Mouse (Mus musculus): ENCODE data around the gene Chsy1. TPM values are rescaled to one million over a fixed set of nuclear protein-coding genes. Genes with fewer than 3 reads are reported as not detected.
A peak's percentile ranks its signal among the peaks of the same experiment; 100 is the strongest.

Chsy1 gene
- polyA plus RNA-seq, 1 experiment from 2014 or later: 22.5 TPM

DNA sequence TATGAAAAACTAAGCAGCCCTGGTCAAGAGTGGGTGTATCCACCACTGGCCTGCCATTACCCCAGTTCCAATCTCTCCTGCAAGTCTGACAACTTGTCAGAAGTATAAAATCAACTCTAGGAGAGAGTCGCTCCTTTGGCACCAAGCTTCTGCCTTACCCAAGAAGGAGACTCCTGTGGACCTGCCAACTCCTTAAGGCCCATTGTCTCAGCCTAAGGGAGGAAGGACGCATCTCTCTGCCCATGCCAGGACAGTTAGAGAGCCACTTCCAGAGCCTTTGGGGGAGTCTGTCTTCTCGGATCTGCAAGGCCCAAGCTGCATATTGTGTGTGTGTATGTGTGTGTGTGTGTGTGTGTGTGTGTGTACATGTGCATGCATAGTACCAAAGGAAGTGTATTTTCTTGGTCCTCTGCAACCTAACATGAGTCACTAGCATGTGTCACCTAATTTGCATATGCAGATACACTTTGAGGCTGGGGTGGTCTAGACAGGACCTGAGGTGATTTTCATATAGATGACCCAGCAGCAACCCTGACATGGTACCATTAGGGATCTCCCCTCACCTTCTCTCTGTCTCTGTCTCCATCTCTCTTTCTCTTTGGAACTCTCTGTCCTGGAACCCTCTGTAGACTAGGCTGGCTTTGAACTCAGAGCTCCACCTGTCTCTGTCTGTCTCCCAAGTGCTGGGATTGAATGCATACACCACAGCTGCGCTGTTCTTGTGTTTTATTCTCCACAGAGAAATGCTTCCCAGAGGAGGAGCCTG lies 109.9 kb downstream of the Chsy1 start:
- Histone ChIP-seq H3K4me2 (replicated peaks; ENCODE audit: low read depth, low read length) (no peak overlapping the region), H3K9ac (replicated peaks; ENCODE audit: low read depth) (no peak overlapping the region), H3K27ac (ENCODE audit: low read length) (0 out of 2 replicates have a peak overlapping the region, but pooled peaks have one; percentile 26), H3K36me3 (ENCODE audit: insufficient read depth, low read length) (no peaks in the 10 kb centered on the region), H3K4me3 (ENCODE audit: low read depth, low read length) (no peak overlapping the region), H3K27me3 (replicated peaks; ENCODE audit: insufficient read depth, low read length) (no peaks in the 10 kb centered on the region), H3K4me1 (ENCODE audit: insufficient read depth, low read depth, low read length) (peaks cover 6% of the 10 kb centered on the region; the same call in 1 of the 2 replicates), H3K9me3 (ENCODE audit: low read length) (no peaks in the 10 kb centered on the region)
- no peak for DNase-seq (ENCODE audit: low spot score)
- no peak for ATAC-seq
- TF ChIP-seq EP300 (IDR thresholded peaks at IDR 0.05): no peak
- no peak for TF ChIP-seq CTCF (IDR thresholded peaks at IDR 0.05)
- 80% methylated on average over 4 of the region's 4 CpGs for WGBS

DNA sequence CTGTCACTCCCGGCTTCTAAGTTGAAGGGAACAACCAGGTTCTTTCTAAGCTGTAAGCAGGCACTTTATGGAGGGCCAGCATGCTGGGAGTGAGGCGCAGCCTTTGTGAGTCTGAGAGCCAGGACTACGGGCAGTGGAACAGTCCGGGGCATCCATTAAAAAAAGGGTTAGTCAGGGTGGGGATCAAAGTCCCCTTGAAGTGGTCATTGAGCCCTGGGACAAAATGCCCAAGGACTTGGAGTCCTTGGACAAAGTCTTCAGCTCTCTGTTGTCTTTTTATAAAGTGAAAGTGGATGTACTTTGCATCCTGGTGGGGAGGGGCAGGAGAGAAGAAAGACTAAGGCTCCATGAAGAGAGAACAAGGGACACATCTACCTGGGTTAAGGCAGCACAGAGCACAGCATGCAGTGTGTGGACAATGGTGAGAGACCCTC lies 110.5 kb downstream of the Chsy1 start:
- ATAC-seq: no peak
- Histone ChIP-seq H3K27me3 (replicated peaks; ENCODE audit: insufficient read depth, low read length) (no peaks in the 10 kb centered on the region), H3K36me3 (ENCODE audit: insufficient read depth, low read length) (no peaks in the 10 kb centered on the region), H3K9me3 (ENCODE audit: low read length) (no peaks in the 10 kb centered on the region), H3K9ac (replicated peaks; ENCODE audit: low read depth) (no peak overlapping the region), H3K4me3 (ENCODE audit: low read depth, low read length) (no peak overlapping the region), H3K4me2 (replicated peaks; ENCODE audit: low read depth, low read length) (no peak overlapping the region), H3K4me1 (ENCODE audit: insufficient read depth, low read depth, low read length) (peaks cover 6% of the 10 kb centered on the region; the same call in 1 of the 2 replicates), H3K27ac (ENCODE audit: low read length) (no peak overlapping the region)
- 77% methylated on average over 4 of the region's 4 CpGs for WGBS
- no peak for DNase-seq (ENCODE audit: low spot score)
- TF ChIP-seq EP300 (IDR thresholded peaks at IDR 0.05): no peak
- TF ChIP-seq CTCF (IDR thresholded peaks at IDR 0.05): no peak

DNA sequence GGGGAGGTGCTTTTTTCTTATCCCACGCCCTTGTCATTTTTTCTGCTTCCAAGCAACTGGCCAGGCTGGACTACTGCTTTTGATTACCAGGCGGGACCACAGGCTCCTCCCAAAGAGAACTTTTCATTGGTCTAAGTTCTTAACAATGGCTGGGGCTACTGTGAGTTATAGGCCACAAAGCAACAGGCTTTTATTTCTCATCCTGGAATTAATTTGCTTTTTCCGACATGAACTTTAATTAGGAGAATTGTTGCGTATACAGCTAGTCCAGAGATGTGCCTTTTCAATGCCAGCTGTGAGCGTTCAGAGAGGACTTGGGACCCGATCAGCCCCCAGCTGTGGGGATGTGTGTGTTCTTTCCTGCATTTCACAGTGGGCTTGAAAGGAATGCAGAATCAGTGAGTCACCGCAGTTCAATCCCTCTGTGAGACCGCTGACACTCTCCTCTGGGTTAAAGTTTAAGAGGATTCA lies 113.3 kb downstream of the Chsy1 start:
- Histone ChIP-seq H3K4me3 (ENCODE audit: low read depth, low read length) (no peak overlapping the region), H3K27me3 (replicated peaks; ENCODE audit: insufficient read depth, low read length) (no peaks in the 10 kb centered on the region), H3K36me3 (ENCODE audit: insufficient read depth, low read length) (no peaks in the 10 kb centered on the region), H3K4me2 (replicated peaks; ENCODE audit: low read depth, low read length) (no peak overlapping the region), H3K4me1 (ENCODE audit: insufficient read depth, low read depth, low read length) (peaks cover 6% of the 10 kb centered on the region; the same call in 1 of the 2 replicates), H3K9ac (replicated peaks; ENCODE audit: low read depth) (no peak overlapping the region), H3K27ac (ENCODE audit: low read length) (no peak overlapping the region), H3K9me3 (ENCODE audit: low read length) (no peaks in the 10 kb centered on the region)
- TF ChIP-seq CTCF (IDR thresholded peaks at IDR 0.05): no peak
- no peak for TF ChIP-seq EP300 (IDR thresholded peaks at IDR 0.05)
- WGBS: 33% methylated on average over 8 of the region's 8 CpGs
- ATAC-seq (peak; percentile 68), DNase-seq (ENCODE audit: low spot score) (peak; percentile 82)

Other genes with a start within 250 kb of the Chsy1 start
- gene Pcsk6, start 247.8 kb upstream of the Chsy1 start, polyA plus RNA-seq (2015; fragmentation: Nextera tagmentation; extraction: Ambion mirVana): 1.4 and 1.5 TPM in 2 replicates
- not detected in 2 replicates for gene Gm45213, start 65.9 kb upstream of the Chsy1 start, polyA plus RNA-seq (2015; fragmentation: Nextera tagmentation; extraction: Ambion mirVana)
- 58.0 and 59.1 TPM in 2 replicates for gene Snrpa1, start 50.5 kb upstream of the Chsy1 start, polyA plus RNA-seq (2015; fragmentation: Nextera tagmentation; extraction: Ambion mirVana)
- 164 and 167 TPM in 2 replicates for gene Selenos, start 29.9 kb upstream of the Chsy1 start, polyA plus RNA-seq (2015; fragmentation: Nextera tagmentation; extraction: Ambion mirVana)